Mouse (Mus musculus) G1E (cell line): Measurements from ENCODE around the gene Plekhj1.

Experiments
- CTCF ChIP-seq: IDR thresholded peaks from 2 replicates; pipeline ENCODE4 v1.5.1; 2012; ENCODE audit warnings: low read depth, low read length, inconsistent platforms, mixed read lengths
- GATA1 ChIP-seq: IDR thresholded peaks from 2 replicates; pipeline ENCODE4 v1.6.1; 2012; ENCODE audit warnings: borderline replicate concordance, low read length, inconsistent platforms, mixed read lengths
- GATA2 ChIP-seq: IDR thresholded peaks from 2 replicates; pipeline ENCODE4 v1.6.1; 2012; ENCODE audit warnings: low read depth, low read length, inconsistent platforms, borderline replicate concordance
- POLR2AphosphoS5 ChIP-seq: IDR thresholded peaks from 2 replicates; pipeline ENCODE4 v1.6.1; 2012; ENCODE audit warnings: low read depth, low read length, inconsistent platforms; ENCODE audit not compliant: insufficient replicate concordance
- TAL1 ChIP-seq: conservative IDR thresholded peaks from 2 replicates; pipeline ENCODE4 v1.6.1; 2012; ENCODE audit warnings: low read depth, low read length, inconsistent platforms, mixed read lengths

DNA sequence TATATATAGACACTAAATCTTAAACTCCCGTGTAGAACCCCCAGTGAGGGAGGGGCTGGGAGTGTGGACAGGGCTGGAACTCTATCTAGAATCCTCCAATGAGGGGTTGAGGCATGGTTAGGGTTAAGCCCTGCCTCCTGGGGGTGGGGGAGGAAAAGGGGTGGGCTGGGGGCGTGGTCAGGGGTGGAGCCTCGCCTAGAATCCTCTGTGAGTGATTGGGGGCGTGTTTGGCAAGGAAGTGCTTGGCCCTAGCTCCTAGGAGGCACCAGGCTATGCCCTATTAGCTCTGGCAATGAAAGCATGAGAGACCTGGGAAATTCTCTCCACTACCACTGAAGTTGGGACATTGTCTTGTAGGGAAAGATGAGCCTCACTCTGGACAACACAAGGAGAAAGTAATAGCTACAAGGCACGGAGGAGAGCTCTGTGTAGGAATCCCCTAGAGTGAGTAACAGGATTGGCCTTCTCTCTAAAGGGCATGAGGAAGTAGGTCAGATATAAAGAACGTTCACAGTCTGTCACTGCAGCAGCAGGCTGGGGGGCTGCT is 46.3 kb downstream of the Plekhj1 start:
- no peak for TF ChIP-seq CTCF
- no peak for TF ChIP-seq GATA2
- TF ChIP-seq TAL1: no peak
- TF ChIP-seq POLR2AphosphoS5: no peak
- no peak for TF ChIP-seq GATA1
